Mouse (Mus musculus) left cerebral cortex, postnatal 4 days (tissue): ENCODE data around the gene Mgea5. TPM values are rescaled to one million over a fixed set of nuclear protein-coding genes. Genes with fewer than 3 reads are reported as not detected.

Experiments used
- DNase-seq: peaks from one replicate; pipeline ENCODE4 v3.0.0-alpha.2; 2022
- intact Hi-C: fragments of 180-260 bp; cut with DNase I; formaldehyde crosslinking; loops from one replicate; pipeline ENCODE4 v1.15.1; 2025
- total RNA-seq, 2 experiments: library from RNA; stranded (reverse); gene quantifications; 2 replicates each; pipeline ENCODE4 v1.2.3; 2021

The Mgea5 gene
- total RNA-seq, 2 experiments from 2014 or later, result 207 to 210 TPM

GRCm38 (mm10) chr19:45802702-45803101 is 19.1 kb upstream of the Mgea5 start:
- intact Hi-C loops, result no loop called here
- DNase-seq, result no peak

- DNase-seq, result no peak
- intact Hi-C loops, result no loop called here
Observed at GRCm38 (mm10) chr19:45796879-45797278, 13.2 kb upstream of the Mgea5 start.

GRCm38 (mm10) chr19:45796061-45796556 is 12.5 kb upstream of the Mgea5 start:
- no peak for DNase-seq
- intact Hi-C loops, result no loop called here

- no peak for DNase-seq
- intact Hi-C loops, result no loop called here
Observed at GRCm38 (mm10) chr19:45795406-45795944, 11.8 kb upstream of the Mgea5 start.

GRCm38 (mm10) chr19:45794718-45795117 is 11.1 kb upstream of the Mgea5 start:
- intact Hi-C loops, result no loop called here
- no peak for DNase-seq

- no peak for DNase-seq
- intact Hi-C loops, result no loop called here
Observed at GRCm38 (mm10) chr19:45792404-45792803, 8.8 kb upstream of the Mgea5 start.

- DNase-seq, result no peak
- intact Hi-C loops, result no loop called here
Observed at GRCm38 (mm10) chr19:45789888-45790874, 6.5 kb upstream of the Mgea5 start.

GRCm38 (mm10) chr19:45789365-45789764 is 5.7 kb upstream of the Mgea5 start:
- no peak for DNase-seq
- intact Hi-C loops, result no loop called here

- no peak for DNase-seq
- intact Hi-C loops, result no loop called here
Observed at GRCm38 (mm10) chr19:45788337-45788736, 4.7 kb upstream of the Mgea5 start.

GRCm38 (mm10) chr19:45787450-45787849 is 3.8 kb upstream of the Mgea5 start:
- intact Hi-C loops, result no loop called here
- no peak for DNase-seq

GRCm38 (mm10) chr19:45785470-45785869 is 1.8 kb upstream of the Mgea5 start:
- intact Hi-C loops, result no loop called here
- DNase-seq, result no peak

- intact Hi-C loops, result no loop called here
- DNase-seq, result no peak
Observed at GRCm38 (mm10) chr19:45783933-45784576, 418 bp upstream of the Mgea5 start.

- intact Hi-C loops, result no loop called here
Observed at GRCm38 (mm10) chr19:45782315-45783001, 1.2 kb downstream of the Mgea5 start.

GRCm38 (mm10) chr19:45781676-45782075 is 2.0 kb downstream of the Mgea5 start:
- intact Hi-C loops, result no loop called here
- DNase-seq, result no peak

More at GRCm38 (mm10) chr19:45782315-45783001, 1.2 kb downstream of the Mgea5 start:
- DNase-seq, result peak; percentile 82

- no peak for DNase-seq
- intact Hi-C loops, result no loop called here
Observed at GRCm38 (mm10) chr19:45780350-45780915, 3.2 kb downstream of the Mgea5 start.

- no peak for DNase-seq
- intact Hi-C loops, result no loop called here
Observed at GRCm38 (mm10) chr19:45775486-45775885, 8.2 kb downstream of the Mgea5 start.

GRCm38 (mm10) chr19:45771501-45771900 is 12.1 kb downstream of the Mgea5 start:
- intact Hi-C loops, result no loop called here
- DNase-seq, result no peak

GRCm38 (mm10) chr19:45760810-45761209 is 22.8 kb downstream of the Mgea5 start:
- no peak for DNase-seq
- intact Hi-C loops, result no loop called here

- no peak for DNase-seq
- intact Hi-C loops, result no loop called here
Observed at GRCm38 (mm10) chr19:45758671-45759070, 25.0 kb downstream of the Mgea5 start.

- no peak for DNase-seq
- intact Hi-C loops, result no loop called here
Observed at GRCm38 (mm10) chr19:45753551-45753950, 30.1 kb downstream of the Mgea5 start.
